Comparison of ENCODE assay signal across 24 mouse cellular contexts in genomic region chr9:44857405-44857992, GRCm38 (mm10).
DNase-seq lines count a peak whose midpoint lies in the region; ATAC-seq lines count a peak whose summit lies in the region.
"Had no signal": no experiment of that assay in that cellular context is flagged by ENCODE, and none has a peak within 500 bp of the region (broad histone marks: within the 10 kb centered on the region; RNA-seq: fewer than 3 reads in every experiment).

No protein-coding gene starts in this region.

- DNase-seq in frontal cortex, postnatal 25 days (ENCODE audit: low spot score in 2 of 2), result no peak
- peak; percentile 63 for DNase-seq in 416B (ENCODE audit: low read depth)
- DNase-seq in fat pad, adult 2 months (ENCODE audit: extremely low read depth, low read depth, low spot score), result peak; percentile 51
- DNase-seq in right cerebral cortex, postnatal 14 days, result peak; percentile 34
- no peak for DNase-seq in thymus, postnatal 25 days
- no peak for DNase-seq in adrenal gland, adult (ENCODE audit: inconsistent age in 2 of 2, low spot score in 1 of 2)
- no peak for DNase-seq in urinary bladder, postnatal 4 days (ENCODE audit: low spot score in 2 of 2)
- DNase-seq: adrenal gland, postnatal 25 days; cerebellum, adult 2 months; cerebellum, postnatal 14 days; forebrain, postnatal 0 days; gastrocnemius, postnatal 14 days; heart, adult 11 months; heart, postnatal 36 days; kidney, adult 2 months; kidney, postnatal 4 days; layer of hippocampus, adult 9-11 months; liver; lung, embryonic 14.5 days had no signal

- peak; percentile 48; the same call in 1 of the 2 replicates for ATAC-seq in frontal cortex, adult (ENCODE audit: low TSS enrichment)
- ATAC-seq: CD4-positive, CD25-positive, alpha-beta regulatory T cell, adult 4 months; forebrain, postnatal 0 days; hindbrain, postnatal 0 days; intestine, embryonic 15.5 days; midbrain, embryonic 16.5 days had no signal

Comparison
In these comparisons a context has a peak if more than half of its experiments do, and no peak if none do; other contexts are left out.
1. DNase-seq: peak in 416B (single experiment), fat pad, adult 2 months (single experiment) and right cerebral cortex, postnatal 14 days (single experiment); none in frontal cortex, postnatal 25 days (0 of 2), thymus, postnatal 25 days (single experiment), adrenal gland, adult (0 of 2) and urinary bladder, postnatal 4 days (0 of 2).